Mouse (Mus musculus): ENCODE data around the gene Tmem88. TPM values are rescaled to one million over a fixed set of nuclear protein-coding genes. Genes with fewer than 3 reads are reported as not detected.

The Tmem88 gene
- polyA plus RNA-seq, 1 experiment = 0.16 TPM

DNA sequence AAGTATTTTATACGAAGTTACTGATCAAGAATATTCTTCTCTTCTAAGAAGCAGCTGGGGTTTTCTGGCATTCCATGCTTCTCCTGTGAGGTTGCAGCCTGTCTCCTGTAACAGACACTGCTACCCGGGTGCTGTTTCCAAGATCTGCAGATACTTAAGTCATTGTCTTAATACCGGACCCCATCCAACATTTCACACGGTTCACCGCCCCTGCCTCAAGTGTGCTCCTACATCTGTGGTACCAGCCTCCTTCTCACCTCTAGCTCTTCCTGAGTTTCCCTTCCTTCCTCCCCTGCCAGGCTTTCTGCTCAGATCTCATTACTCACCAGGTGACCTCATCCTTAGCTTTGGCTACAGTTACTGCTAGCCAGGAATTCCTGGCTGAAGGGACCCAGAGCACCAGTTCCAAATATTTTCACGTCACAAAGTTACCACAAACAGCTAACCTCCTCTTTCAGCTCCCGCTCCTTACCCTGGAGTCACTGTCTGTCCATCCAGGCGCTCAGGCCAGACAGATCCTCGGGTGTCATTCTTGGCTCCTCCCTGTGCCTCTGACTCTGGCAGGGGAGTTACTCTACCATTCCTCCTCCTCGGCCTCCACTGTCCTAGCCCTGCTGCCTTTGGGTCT is 15.4 kb downstream of the Tmem88 start:
- Histone ChIP-seq H3K79me2 (ENCODE audit: control insufficient read depth, insufficient read depth) (no peaks in the 10 kb centered on the region), H3K27me3 (ENCODE audit: control insufficient read depth, insufficient read depth, insufficient read length) (no peaks in the 10 kb centered on the region), H3K79me3 (ENCODE audit: low read depth) (no peaks in the 10 kb centered on the region), H3ac (ENCODE audit: control insufficient read depth, insufficient read length, low read depth) (peak overlapping the region; percentile 25), H3K4me3 (ENCODE audit: insufficient read depth, poor library complexity, severe bottlenecking) (no peak overlapping the region), H3K36me3 (ENCODE audit: control insufficient read depth, insufficient read depth) (no peaks in the 10 kb centered on the region)
- TF ChIP-seq MAX (IDR thresholded peaks at IDR 0.05) (peak; percentile 24), MYOG (IDR thresholded peaks at IDR 0.05; ENCODE audit: control insufficient read depth, extremely low read depth, insufficient read length) (no peak)

DNA sequence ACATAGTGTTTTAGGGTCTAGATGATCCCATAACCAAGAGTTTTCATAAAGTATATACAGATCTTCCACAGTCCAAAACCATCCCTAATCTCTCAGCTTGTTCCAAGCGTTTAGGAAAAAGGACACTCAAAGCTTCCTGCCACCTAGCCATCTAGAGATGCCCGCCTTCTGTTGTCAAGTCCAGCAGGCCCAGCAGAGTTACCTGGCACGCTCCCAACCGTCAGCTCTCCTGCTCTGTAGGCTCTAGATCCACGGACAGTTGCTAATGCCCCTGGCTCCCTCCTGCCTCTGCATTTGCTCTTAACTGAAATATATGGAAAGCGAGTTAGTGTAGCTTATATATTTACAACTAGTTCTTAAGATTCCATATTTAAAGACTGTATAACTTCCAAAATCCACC is 16.7 kb downstream of the Tmem88 start:
- Histone ChIP-seq H3K79me3 (ENCODE audit: low read depth) (no peaks in the 10 kb centered on the region), H3K27me3 (ENCODE audit: control insufficient read depth, insufficient read depth, insufficient read length) (no peaks in the 10 kb centered on the region), H3K4me3 (ENCODE audit: insufficient read depth, poor library complexity, severe bottlenecking) (no peak overlapping the region), H3K79me2 (ENCODE audit: control insufficient read depth, insufficient read depth) (no peaks in the 10 kb centered on the region), H3K36me3 (ENCODE audit: control insufficient read depth, insufficient read depth) (no peaks in the 10 kb centered on the region), H3ac (ENCODE audit: control insufficient read depth, insufficient read length, low read depth) (no peak overlapping the region)
- TF ChIP-seq USF1 (IDR thresholded peaks at IDR 0.05; ENCODE audit: low read depth) (no peak), CEBPB (IDR thresholded peaks at IDR 0.05; ENCODE audit: low read depth) (no peak), CTCF (IDR thresholded peaks at IDR 0.05; ENCODE audit: control insufficient read depth, insufficient read depth, insufficient read length) (no peak), MYOG (IDR thresholded peaks at IDR 0.05; ENCODE audit: control insufficient read depth, extremely low read depth, insufficient read length) (no peak), FOSL1 (IDR thresholded peaks at IDR 0.05; ENCODE audit: insufficient read depth, low read length, poor library complexity, severe bottlenecking) (no peak), MYOD1 (IDR thresholded peaks at IDR 0.05; ENCODE audit: control insufficient read depth, insufficient read length, low read depth) (no peak), MAX (IDR thresholded peaks at IDR 0.05) (no peak)

- no peaks in the 10 kb centered on the region for H3K79me3 ChIP-seq (ENCODE audit: low read depth)
- H3ac ChIP-seq (ENCODE audit: control insufficient read depth, insufficient read length, low read depth) = no peak overlapping the region
- no peak for TF ChIP-seq CEBPB (IDR thresholded peaks at IDR 0.05; ENCODE audit: low read depth)
- no peak for TF ChIP-seq FOSL1 (IDR thresholded peaks at IDR 0.05; ENCODE audit: insufficient read depth, low read length, poor library complexity, severe bottlenecking)
- no peak for TF ChIP-seq USF1 (IDR thresholded peaks at IDR 0.05; ENCODE audit: low read depth)
- no peak for TF ChIP-seq MYOD1 (IDR thresholded peaks at IDR 0.05; ENCODE audit: control insufficient read depth, insufficient read length, low read depth)
- TF ChIP-seq MYOG (IDR thresholded peaks at IDR 0.05; ENCODE audit: control insufficient read depth, extremely low read depth, insufficient read length) = no peak
- no peak for TF ChIP-seq MAX (IDR thresholded peaks at IDR 0.05)
- no peak overlapping the region for H3K4me3 ChIP-seq (ENCODE audit: insufficient read depth, poor library complexity, severe bottlenecking)
- H3K79me2 ChIP-seq (ENCODE audit: control insufficient read depth, insufficient read depth) = no peaks in the 10 kb centered on the region
- H3K27me3 ChIP-seq (ENCODE audit: control insufficient read depth, insufficient read depth, insufficient read length) = no peaks in the 10 kb centered on the region
- H3K36me3 ChIP-seq (ENCODE audit: control insufficient read depth, insufficient read depth) = no peaks in the 10 kb centered on the region
Measured at GRCm38 (mm10) chr11:69379600-69379999, 18.4 kb downstream of the Tmem88 start.

DNA sequence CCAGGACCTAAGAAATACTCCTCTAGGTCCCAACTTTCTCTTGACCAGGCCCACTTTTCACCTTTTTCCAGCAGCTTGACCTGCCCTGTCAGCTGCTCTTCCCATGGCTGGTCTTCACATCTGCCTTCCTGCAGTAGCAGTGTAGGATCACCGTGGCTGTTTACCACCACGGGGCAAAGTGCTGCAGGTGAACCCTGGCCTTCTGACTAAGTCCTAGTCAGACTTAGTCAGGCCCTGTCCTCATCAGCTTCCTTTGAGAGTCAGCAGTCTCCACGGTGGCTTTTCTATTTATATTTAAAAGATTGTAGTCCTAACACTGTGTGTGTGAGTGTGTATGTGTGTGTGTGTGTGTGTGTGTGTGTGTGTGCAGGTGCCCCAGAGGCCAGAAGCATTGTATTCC is 20.3 kb downstream of the Tmem88 start:
- Histone ChIP-seq H3K4me3 (ENCODE audit: insufficient read depth, poor library complexity, severe bottlenecking) (no peak overlapping the region), H3K79me3 (ENCODE audit: low read depth) (no peaks in the 10 kb centered on the region), H3K36me3 (ENCODE audit: control insufficient read depth, insufficient read depth) (no peaks in the 10 kb centered on the region), H3K27me3 (ENCODE audit: control insufficient read depth, insufficient read depth, insufficient read length) (no peaks in the 10 kb centered on the region), H3ac (ENCODE audit: control insufficient read depth, insufficient read length, low read depth) (no peak overlapping the region), H3K79me2 (ENCODE audit: control insufficient read depth, insufficient read depth) (no peaks in the 10 kb centered on the region)
- TF ChIP-seq USF1 (IDR thresholded peaks at IDR 0.05; ENCODE audit: low read depth) = no peak
- no peak for TF ChIP-seq MYOD1 (IDR thresholded peaks at IDR 0.05; ENCODE audit: control insufficient read depth, insufficient read length, low read depth)
- no peak for TF ChIP-seq CEBPB (IDR thresholded peaks at IDR 0.05; ENCODE audit: low read depth)
- no peak for TF ChIP-seq MAX (IDR thresholded peaks at IDR 0.05)
- no peak for TF ChIP-seq MYOG (IDR thresholded peaks at IDR 0.05; ENCODE audit: control insufficient read depth, extremely low read depth, insufficient read length)
- TF ChIP-seq FOSL1 (IDR thresholded peaks at IDR 0.05; ENCODE audit: insufficient read depth, low read length, poor library complexity, severe bottlenecking) = no peak
- no peak for TF ChIP-seq CTCF (IDR thresholded peaks at IDR 0.05; ENCODE audit: control insufficient read depth, insufficient read depth, insufficient read length)

DNA sequence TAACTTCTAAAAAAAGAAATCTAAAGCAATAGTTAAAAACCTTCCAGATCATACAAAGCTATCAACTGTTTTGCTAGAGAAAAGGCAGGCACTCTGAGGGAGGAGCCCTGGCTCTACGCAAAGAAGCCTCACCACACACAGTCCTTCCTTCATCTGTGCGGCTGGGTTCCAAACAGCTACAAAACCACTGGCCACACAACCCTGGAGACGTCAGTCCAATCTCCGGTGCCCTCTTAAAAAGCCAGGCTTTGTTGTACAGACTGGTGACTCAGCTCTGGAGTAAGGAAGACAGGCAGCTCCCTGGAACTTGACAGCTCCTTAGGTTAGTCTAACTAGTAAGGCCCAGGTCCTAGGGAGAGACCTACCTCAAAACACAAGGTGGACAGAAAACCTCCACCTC is 22.4 kb downstream of the Tmem88 start:
- H3K27me3 ChIP-seq (ENCODE audit: control insufficient read depth, insufficient read depth, insufficient read length) = no peaks in the 10 kb centered on the region
- H3K4me3 ChIP-seq (ENCODE audit: insufficient read depth, poor library complexity, severe bottlenecking) = no peak overlapping the region
- H3K79me3 ChIP-seq (ENCODE audit: low read depth) = no peaks in the 10 kb centered on the region
- no peak overlapping the region for H3ac ChIP-seq (ENCODE audit: control insufficient read depth, insufficient read length, low read depth)
- H3K36me3 ChIP-seq (ENCODE audit: control insufficient read depth, insufficient read depth) = no peaks in the 10 kb centered on the region
- no peaks in the 10 kb centered on the region for H3K79me2 ChIP-seq (ENCODE audit: control insufficient read depth, insufficient read depth)
- TF ChIP-seq CTCF (IDR thresholded peaks at IDR 0.05; ENCODE audit: control insufficient read depth, insufficient read depth, insufficient read length) = no peak
- no peak for TF ChIP-seq MAX (IDR thresholded peaks at IDR 0.05)
- TF ChIP-seq CEBPB (IDR thresholded peaks at IDR 0.05; ENCODE audit: low read depth) = no peak
- TF ChIP-seq MYOD1 (IDR thresholded peaks at IDR 0.05; ENCODE audit: control insufficient read depth, insufficient read length, low read depth) = no peak
- TF ChIP-seq USF1 (IDR thresholded peaks at IDR 0.05; ENCODE audit: low read depth) = no peak
- TF ChIP-seq FOSL1 (IDR thresholded peaks at IDR 0.05; ENCODE audit: insufficient read depth, low read length, poor library complexity, severe bottlenecking) = no peak
- TF ChIP-seq MYOG (IDR thresholded peaks at IDR 0.05; ENCODE audit: control insufficient read depth, extremely low read depth, insufficient read length) = no peak

Measured in C2C12 (cell line).